Mouse (Mus musculus): Measurements from ENCODE around the gene Rela.
"Not testable (repeated sequence)": the region's sequence is repeated elsewhere in the genome, so short reads cannot be mapped to it uniquely, and the experiment has no call there.

Rela gene

GRCm38 (mm10) chr19:5668372-5668771 lies 31.1 kb downstream of the Rela start:
- DNase-seq, result no peak

- DNase-seq, result peak; percentile 51
These were observed 43.1 kb downstream of the Rela start for GRCm38 (mm10) chr19:5680432-5680831.

GRCm38 (mm10) chr19:5684236-5684635 lies 47.0 kb downstream of the Rela start:
- DNase-seq, result no peak

GRCm38 (mm10) chr19:5684985-5685384 lies 47.7 kb downstream of the Rela start:
- DNase-seq, result no peak

GRCm38 (mm10) chr19:5685431-5685830 lies 48.1 kb downstream of the Rela start:
- no peak for DNase-seq

GRCm38 (mm10) chr19:5685861-5686260 lies 48.6 kb downstream of the Rela start:
- DNase-seq, result no peak

- DNase-seq, result no peak
These were observed 49.2 kb downstream of the Rela start for GRCm38 (mm10) chr19:5686437-5686836.

- DNase-seq, result not testable (repeated sequence)
These were observed 49.7 kb downstream of the Rela start for GRCm38 (mm10) chr19:5686954-5687353.

- DNase-seq, result no peak
These were observed 50.5 kb downstream of the Rela start for GRCm38 (mm10) chr19:5687738-5688137.

- DNase-seq, result peak; percentile 98
These were observed 51.2 kb downstream of the Rela start, which contains the start of the genes Map3k11 and Pcnx3 for GRCm38 (mm10) chr19:5688200-5689087. Gene Map3k11, plus strand, starts transcription at chr19:5688742. Gene Pcnx3, minus strand, starts transcription at chr19:5688908.

GRCm38 (mm10) chr19:5689088-5689428 lies 51.8 kb downstream of the Rela start:
- DNase-seq, result no peak

- peak; percentile 94 for DNase-seq
These were observed 52.5 kb downstream of the Rela start for GRCm38 (mm10) chr19:5689565-5690342.

- peak; percentile 57 for DNase-seq
These were observed 53.1 kb downstream of the Rela start for GRCm38 (mm10) chr19:5690343-5690735.

- no peak for DNase-seq
These were observed 54.3 kb downstream of the Rela start for GRCm38 (mm10) chr19:5691601-5692000.

- peak; percentile 85 for DNase-seq
These were observed 55.0 kb downstream of the Rela start for GRCm38 (mm10) chr19:5692086-5692912.

GRCm38 (mm10) chr19:5692913-5693396 lies 55.7 kb downstream of the Rela start:
- DNase-seq, result peak; percentile 56

- no peak for DNase-seq
These were observed 56.5 kb downstream of the Rela start for GRCm38 (mm10) chr19:5693801-5694200.

GRCm38 (mm10) chr19:5695849-5696462 lies 58.7 kb downstream of the Rela start:
- DNase-seq, result no peak

All from kidney, postnatal 10 days (tissue).